Mouse (Mus musculus) erythroblast, embryonic 14.5 days (primary cell): ENCODE data around the gene Art3.

Experiments
- GATA1 ChIP-seq: IDR thresholded peaks from 2 replicates; pipeline ENCODE4 v1.6.1; 2012; ENCODE audit warnings: low read length, inconsistent platforms, mixed read lengths
- TAL1 ChIP-seq: IDR thresholded peaks from 3 replicates; pipeline ENCODE4 v1.6.1; 2012; ENCODE audit warnings: low read length, inconsistent platforms, mixed read lengths

DNA sequence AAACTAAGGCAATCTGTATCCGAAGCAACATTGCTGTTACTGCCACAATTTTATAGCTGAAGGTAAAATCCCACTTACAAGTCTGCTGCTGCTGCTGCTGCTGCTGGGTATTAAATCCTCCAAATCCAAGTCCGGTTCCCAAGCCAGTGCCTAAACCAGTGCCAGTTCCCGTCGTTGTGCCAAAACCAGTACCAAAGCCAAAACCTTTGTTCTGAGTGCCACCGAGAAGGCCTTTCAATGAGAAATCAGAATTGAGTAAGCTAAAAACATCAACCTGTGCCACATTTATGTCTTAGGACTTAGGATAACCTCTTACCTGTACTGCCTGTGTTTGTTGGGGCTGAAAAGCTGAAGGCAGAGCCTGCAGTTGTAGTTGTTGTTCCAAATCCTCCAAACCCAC, 99.1 kb downstream of the Art3 start:
- TF ChIP-seq GATA1 (no peak), TAL1 (no peak)
